Mouse (Mus musculus): ENCODE measurements around the gene Slc47a1. TPM values are rescaled to one million over a fixed set of nuclear protein-coding genes. Genes with fewer than 3 reads are reported as not detected.

Slc47a1 gene
- total and polyA plus RNA-seq, 2 experiments from 2014 or later, result 3.2 to 7.7 TPM

- ATAC-seq (no peak), DNase-seq (ENCODE audit: low spot score) (no peak)
- Histone ChIP-seq H3K4me3 (ENCODE audit: low read length) (no peak overlapping the region), H3K4me1 (ENCODE audit: insufficient read depth, low read length) (no peaks in the 10 kb centered on the region), H3K4me2 (ENCODE audit: low read depth, low read length) (no peak overlapping the region), H3K27me3 (ENCODE audit: insufficient read depth, low read length) (no peaks in the 10 kb centered on the region), H3K9ac (replicated peaks; ENCODE audit: low read length) (no peak overlapping the region), H3K27ac (no peak overlapping the region), H3K9me3 (ENCODE audit: low read length) (no peaks in the 10 kb centered on the region), H3K36me3 (ENCODE audit: insufficient read depth, low read length) (no peaks in the 10 kb centered on the region)
- no peak for TF ChIP-seq CTCF (IDR thresholded peaks at IDR 0.05; ENCODE audit: low read depth)
- 46% methylated on average over 7 of the region's 7 CpGs for WGBS
Observed at GRCm38 (mm10) chr11:61411809-61412208, 33.7 kb upstream of the Slc47a1 start.

GRCm38 (mm10) chr11:61411221-61411620, 33.1 kb upstream of the Slc47a1 start:
- no peak for ATAC-seq
- Histone ChIP-seq H3K4me1 (ENCODE audit: insufficient read depth, low read length) (no peaks in the 10 kb centered on the region), H3K27me3 (ENCODE audit: insufficient read depth, low read length) (no peaks in the 10 kb centered on the region), H3K4me2 (ENCODE audit: low read depth, low read length) (no peak overlapping the region), H3K9ac (replicated peaks; ENCODE audit: low read length) (no peak overlapping the region), H3K9me3 (ENCODE audit: low read length) (no peaks in the 10 kb centered on the region), H3K27ac (no peak overlapping the region), H3K4me3 (ENCODE audit: low read length) (no peak overlapping the region), H3K36me3 (ENCODE audit: insufficient read depth, low read length) (no peaks in the 10 kb centered on the region)
- WGBS, result 81% methylated on average over 11 of the region's 11 CpGs
- DNase-seq (ENCODE audit: low spot score), result no peak
- TF ChIP-seq CTCF (IDR thresholded peaks at IDR 0.05; ENCODE audit: low read depth), result no peak

- H3K4me3 ChIP-seq (ENCODE audit: low read length), result no peak overlapping the region
- no peaks in the 10 kb centered on the region for H3K9me3 ChIP-seq (ENCODE audit: low read length)
- 0% methylated on average over 1 of the region's 1 CpGs for WGBS
- no peaks in the 10 kb centered on the region for H3K27me3 ChIP-seq (ENCODE audit: insufficient read depth, low read length)
- no peak overlapping the region for H3K9ac ChIP-seq (replicated peaks; ENCODE audit: low read length)
- H3K27ac ChIP-seq, result no peak overlapping the region
- peak; percentile 87 for DNase-seq (ENCODE audit: low spot score)
- H3K4me1 ChIP-seq (ENCODE audit: insufficient read depth, low read length), result no peaks in the 10 kb centered on the region
- ATAC-seq, result no peak
- no peak overlapping the region for H3K4me2 ChIP-seq (ENCODE audit: low read depth, low read length)
- no peaks in the 10 kb centered on the region for H3K36me3 ChIP-seq (ENCODE audit: insufficient read depth, low read length)
- peak; percentile 98 for TF ChIP-seq CTCF (IDR thresholded peaks at IDR 0.05; ENCODE audit: low read depth)
Observed at GRCm38 (mm10) chr11:61410129-61410528, 32.0 kb upstream of the Slc47a1 start.

- DNase-seq (ENCODE audit: low spot score), result peak; percentile 57
- Histone ChIP-seq H3K27ac (no peak overlapping the region), H3K4me3 (ENCODE audit: low read length) (peak overlapping the region; percentile 77), H3K9ac (replicated peaks; ENCODE audit: low read length) (no peak overlapping the region; the same call in 1 of the 2 replicates), H3K36me3 (ENCODE audit: insufficient read depth, low read length) (no peaks in the 10 kb centered on the region), H3K4me2 (ENCODE audit: low read depth, low read length) (peak overlapping the region; percentile 62), H3K4me1 (ENCODE audit: insufficient read depth, low read length) (no peaks in the 10 kb centered on the region), H3K9me3 (ENCODE audit: low read length) (no peaks in the 10 kb centered on the region), H3K27me3 (ENCODE audit: insufficient read depth, low read length) (no peaks in the 10 kb centered on the region)
- peak; percentile 38 for TF ChIP-seq CTCF (IDR thresholded peaks at IDR 0.05; ENCODE audit: low read depth)
- no peak for ATAC-seq
- 13% methylated on average over 3 of the region's 3 CpGs for WGBS
Observed at GRCm38 (mm10) chr11:61409051-61409450, 30.9 kb upstream of the Slc47a1 start.

- no peaks in the 10 kb centered on the region for H3K9me3 ChIP-seq (ENCODE audit: low read length)
- under 1% methylated on average over 64 of the region's 64 CpGs for WGBS
- H3K9ac ChIP-seq (replicated peaks; ENCODE audit: low read length), result peak overlapping the region; percentile 91
- H3K4me1 ChIP-seq (ENCODE audit: insufficient read depth, low read length), result no peaks in the 10 kb centered on the region
- TF ChIP-seq CTCF (IDR thresholded peaks at IDR 0.05; ENCODE audit: low read depth), result no peak
- no peaks in the 10 kb centered on the region for H3K27me3 ChIP-seq (ENCODE audit: insufficient read depth, low read length)
- H3K4me2 ChIP-seq (ENCODE audit: low read depth, low read length), result peak overlapping the region; percentile 62
- ATAC-seq, result peak; percentile 92
- H3K27ac ChIP-seq, result peak overlapping the region; percentile 100
- no peaks in the 10 kb centered on the region for H3K36me3 ChIP-seq (ENCODE audit: insufficient read depth, low read length)
- DNase-seq (ENCODE audit: low spot score), result peak; percentile 84
- H3K4me3 ChIP-seq (ENCODE audit: low read length), result peak overlapping the region; percentile 77
Observed at GRCm38 (mm10) chr11:61408184-61409027, 30.3 kb upstream of the Slc47a1 start.

- WGBS, result under 1% methylated on average over 39 of the region's 39 CpGs
- Histone ChIP-seq H3K4me3 (ENCODE audit: low read length) (peak overlapping the region; percentile 77), H3K9me3 (ENCODE audit: low read length) (no peaks in the 10 kb centered on the region), H3K36me3 (ENCODE audit: insufficient read depth, low read length) (no peaks in the 10 kb centered on the region), H3K27ac (peak overlapping the region; percentile 100), H3K4me2 (ENCODE audit: low read depth, low read length) (peak overlapping the region; percentile 62), H3K4me1 (ENCODE audit: insufficient read depth, low read length) (no peaks in the 10 kb centered on the region), H3K9ac (replicated peaks; ENCODE audit: low read length) (peak overlapping the region; percentile 91), H3K27me3 (ENCODE audit: insufficient read depth, low read length) (no peaks in the 10 kb centered on the region)
- ATAC-seq, result peak; percentile 95
- peak; percentile 62 for TF ChIP-seq CTCF (IDR thresholded peaks at IDR 0.05; ENCODE audit: low read depth)
- peak; percentile 89 for DNase-seq (ENCODE audit: low spot score)
Observed at GRCm38 (mm10) chr11:61407638-61408183, 29.6 kb upstream of the Slc47a1 start.

GRCm38 (mm10) chr11:61401794-61402193, 23.6 kb upstream of the Slc47a1 start:
- Histone ChIP-seq H3K27me3 (ENCODE audit: insufficient read depth, low read length) (no peaks in the 10 kb centered on the region), H3K36me3 (ENCODE audit: insufficient read depth, low read length) (no peaks in the 10 kb centered on the region), H3K27ac (no peak overlapping the region), H3K4me3 (ENCODE audit: low read length) (no peak overlapping the region), H3K4me2 (ENCODE audit: low read depth, low read length) (no peak overlapping the region), H3K9ac (replicated peaks; ENCODE audit: low read length) (no peak overlapping the region), H3K9me3 (ENCODE audit: low read length) (no peaks in the 10 kb centered on the region), H3K4me1 (ENCODE audit: insufficient read depth, low read length) (no peaks in the 10 kb centered on the region)
- ATAC-seq (no peak), DNase-seq (ENCODE audit: low spot score) (no peak)
- no peak for TF ChIP-seq CTCF (IDR thresholded peaks at IDR 0.05; ENCODE audit: low read depth)
- 80% methylated on average over 4 of the region's 4 CpGs for WGBS
